Mouse (Mus musculus) embryonic fibroblast, embryonic 13.5 days (primary cell): ENCODE results near the gene Rhot2.

Experiments
- CTCF ChIP-seq: IDR thresholded peaks from 2 replicates; pipeline ENCODE4 v1.5.1; 2011; ENCODE audit warnings: mild to moderate bottlenecking, control low read depth, low read length, moderate library complexity, borderline replicate concordance; ENCODE audit not compliant: insufficient read depth
- POLR2A ChIP-seq: IDR thresholded peaks from 2 replicates; pipeline ENCODE4 v1.6.1; 2011; ENCODE audit warnings: low read depth, mild to moderate bottlenecking, control low read depth, low read length, moderate library complexity

GRCm38 (mm10) chr17:25836397-25837075, 8.1 kb downstream of the Rhot2 start:
- TF ChIP-seq CTCF (no peak), POLR2A (no peak; the same call in 1 of the 2 replicates)
